In the genomic region with DNA sequence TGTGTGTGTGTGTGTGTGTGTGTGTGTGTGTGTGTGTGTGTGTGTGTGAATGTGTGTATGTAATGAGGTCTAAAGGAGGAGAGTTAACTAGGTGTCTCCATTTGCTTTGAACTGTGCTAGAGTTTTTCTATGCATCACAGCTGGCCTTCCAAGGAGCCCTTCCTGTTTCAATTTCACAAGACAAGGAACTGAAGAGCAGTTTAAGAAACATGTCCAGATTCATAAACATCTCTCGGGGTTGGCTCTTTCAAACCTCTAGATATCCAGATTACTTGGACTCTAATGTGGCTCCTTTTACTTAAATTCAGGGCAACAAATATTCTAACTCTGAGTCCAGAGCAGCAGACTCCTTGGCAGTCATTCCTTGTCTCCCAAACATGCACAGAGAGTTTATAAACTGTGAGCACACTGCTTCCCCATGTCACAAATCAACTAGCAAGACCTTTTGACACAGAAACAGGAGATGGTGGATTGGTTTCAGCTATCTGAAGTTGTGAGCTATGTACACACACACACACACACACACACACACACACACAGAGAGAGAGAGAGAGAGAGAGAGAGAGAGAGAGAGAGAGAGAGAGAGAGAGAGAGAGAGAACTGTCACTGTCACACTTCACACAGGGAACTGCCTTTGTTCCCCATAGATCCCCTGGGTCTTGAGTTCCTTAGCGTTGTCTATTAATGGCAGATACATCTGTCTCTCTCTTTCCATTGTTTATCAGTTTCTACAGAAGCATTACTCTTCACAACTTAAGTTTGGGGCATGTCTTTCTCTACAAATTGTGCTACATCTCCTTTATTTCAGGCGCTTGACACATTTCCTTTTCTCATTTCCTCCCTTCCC, we compare ENCODE assay signal across 17 mouse cellular contexts.
A peak's percentile ranks its signal among the peaks of the same experiment; 100 is the strongest.
DNase-seq lines count a peak whose midpoint lies in the region; ATAC-seq lines count a peak whose summit lies in the region.
"Had no signal": no experiment of that assay in that cellular context is flagged by ENCODE, and none has a peak within 500 bp of the region (broad histone marks: within the 10 kb centered on the region; RNA-seq: fewer than 3 reads in every experiment).

No protein-coding gene starts in this region.

- H3K36me3 ChIP-seq in heart, embryonic 13.5 days: peaks cover 15% of the 10 kb centered on the region
- H3K36me3 ChIP-seq in midbrain, embryonic 15.5 days (replicated peaks): no peaks in the 10 kb centered on the region
- H3K36me3 ChIP-seq: embryonic facial prominence, embryonic 15.5 days; G1E; neural tube, embryonic 13.5 days had no signal

- no peak for ATAC-seq in heart, embryonic 13.5 days (ENCODE audit: extremely low read depth, insufficient number of reproducible peaks, low FRiP score, low TSS enrichment)
- ATAC-seq in granulocyte monocyte progenitor cell, adult 5-6 weeks (replicated peaks; ENCODE audit: poor library complexity, severe bottlenecking): peak; percentile 34
- peak; percentile 46 for ATAC-seq in megakaryocyte progenitor cell, adult 5-6 weeks (replicated peaks; ENCODE audit: poor library complexity)
- ATAC-seq in midbrain, embryonic 15.5 days (replicated peaks): no peak

- 0 out of 2 replicates have a peak overlapping the region, but pooled peaks have one; percentile 8 for H3K27ac ChIP-seq in heart, embryonic 13.5 days (replicated peaks)
- no peak overlapping the region for H3K27ac ChIP-seq in midbrain, embryonic 15.5 days
- H3K27ac ChIP-seq: embryonic facial prominence, embryonic 15.5 days; neural tube, embryonic 13.5 days had no signal

- WGBS in heart, embryonic 13.5 days: 57% methylated on average over 3 of the region's 3 CpGs
- WGBS in midbrain, embryonic 15.5 days: 76% methylated on average over 3 of the region's 3 CpGs

- H3K9me3 ChIP-seq in heart, embryonic 13.5 days: no peaks in the 10 kb centered on the region
- no peaks in the 10 kb centered on the region for H3K9me3 ChIP-seq in midbrain, embryonic 15.5 days
- H3K9me3 ChIP-seq: embryonic facial prominence, embryonic 15.5 days; neural tube, embryonic 13.5 days had no signal

- no peak for DNase-seq in heart, adult 8-10 months (ENCODE audit: low spot score)
- peak; percentile 19 to 20 for DNase-seq in B cell, adult 2 months
- no peak for DNase-seq in right cerebral cortex, postnatal 14 days
- DNase-seq in left cerebral cortex, adult 11 months (ENCODE audit: low spot score): no peak
- DNase-seq: cerebellum, adult 11-12 months; gastrocnemius, postnatal 10 days; kidney, adult 11 months; kidney, postnatal 36 days; midbrain, embryonic 14.5 days had no signal

- H3K27me3 ChIP-seq in heart, embryonic 13.5 days (replicated peaks): no peaks in the 10 kb centered on the region
- no peaks in the 10 kb centered on the region for H3K27me3 ChIP-seq in midbrain, embryonic 15.5 days (replicated peaks)
- H3K27me3 ChIP-seq: embryonic facial prominence, embryonic 15.5 days; neural tube, embryonic 13.5 days had no signal

- no peak overlapping the region for H3K4me2 ChIP-seq in heart, embryonic 13.5 days
- H3K4me2 ChIP-seq in midbrain, embryonic 15.5 days: no peak overlapping the region
- H3K4me2 ChIP-seq: embryonic facial prominence, embryonic 15.5 days; heart, embryonic 11.5 days; neural tube, embryonic 13.5 days had no signal

- no peak overlapping the region for H3K4me3 ChIP-seq in heart, embryonic 13.5 days
- H3K4me3 ChIP-seq in midbrain, embryonic 15.5 days: no peak overlapping the region
- H3K4me3 ChIP-seq: embryonic facial prominence, embryonic 15.5 days; neural tube, embryonic 13.5 days had no signal

- H3K4me1 ChIP-seq in heart, embryonic 13.5 days: peaks cover 7% of the 10 kb centered on the region; the same call in 1 of the 2 replicates
- H3K4me1 ChIP-seq in midbrain, embryonic 15.5 days: no peaks in the 10 kb centered on the region
- H3K4me1 ChIP-seq: embryonic facial prominence, embryonic 15.5 days; neural tube, embryonic 13.5 days had no signal

- H3K9ac ChIP-seq in heart, embryonic 13.5 days: no peak overlapping the region
- no peak overlapping the region for H3K9ac ChIP-seq in midbrain, embryonic 15.5 days
- H3K9ac ChIP-seq: embryonic facial prominence, embryonic 15.5 days; neural tube, embryonic 13.5 days had no signal

Comparison
In these comparisons a context has a peak if more than half of its experiments do, and no peak if none do; other contexts are left out.
1. ATAC-seq: peak in granulocyte monocyte progenitor cell, adult 5-6 weeks (single experiment) and megakaryocyte progenitor cell, adult 5-6 weeks (single experiment); none in heart, embryonic 13.5 days (single experiment) and midbrain, embryonic 15.5 days (single experiment).
2. DNase-seq: peak in B cell, adult 2 months (2 of 2); none in heart, adult 8-10 months (single experiment), right cerebral cortex, postnatal 14 days (single experiment) and left cerebral cortex, adult 11 months (single experiment).